Mouse (Mus musculus): ENCODE measurements around the gene Leng9.

- TF ChIP-seq POLR2A (IDR thresholded peaks at IDR 0.05; ENCODE audit: control insufficient read depth, low read depth, low read length) (no peak), CTCF (IDR thresholded peaks at IDR 0.05; ENCODE audit: control insufficient read depth, insufficient read depth, insufficient replicate concordance, low read depth, low read length) (no peak)
Observed at GRCm38 (mm10) chr7:4154976-4155375, 4.8 kb upstream of the Leng9 start.

Measured in testis, adult 2 months (tissue).